Mouse (Mus musculus) frontal cortex, postnatal 25 days (tissue): ENCODE measurements at regions not wholly inside any gene's neighbourhood (a gene's known extent, or its start where the extent isn't known, plus 50 kb on each side); places are given as distances from the start of the nearest gene placed in this dataset.
"Not testable (repeated sequence)": the region's sequence is repeated elsewhere in the genome, so short reads cannot be mapped to it uniquely, and the experiment has no call there.

Experiments used
- DNase-seq, 2 experiments: peaks; one replicate each; pipeline ENCODE4 v3.0.0; 2022; ENCODE audit warnings: low spot score in 2 of 2

DNA sequence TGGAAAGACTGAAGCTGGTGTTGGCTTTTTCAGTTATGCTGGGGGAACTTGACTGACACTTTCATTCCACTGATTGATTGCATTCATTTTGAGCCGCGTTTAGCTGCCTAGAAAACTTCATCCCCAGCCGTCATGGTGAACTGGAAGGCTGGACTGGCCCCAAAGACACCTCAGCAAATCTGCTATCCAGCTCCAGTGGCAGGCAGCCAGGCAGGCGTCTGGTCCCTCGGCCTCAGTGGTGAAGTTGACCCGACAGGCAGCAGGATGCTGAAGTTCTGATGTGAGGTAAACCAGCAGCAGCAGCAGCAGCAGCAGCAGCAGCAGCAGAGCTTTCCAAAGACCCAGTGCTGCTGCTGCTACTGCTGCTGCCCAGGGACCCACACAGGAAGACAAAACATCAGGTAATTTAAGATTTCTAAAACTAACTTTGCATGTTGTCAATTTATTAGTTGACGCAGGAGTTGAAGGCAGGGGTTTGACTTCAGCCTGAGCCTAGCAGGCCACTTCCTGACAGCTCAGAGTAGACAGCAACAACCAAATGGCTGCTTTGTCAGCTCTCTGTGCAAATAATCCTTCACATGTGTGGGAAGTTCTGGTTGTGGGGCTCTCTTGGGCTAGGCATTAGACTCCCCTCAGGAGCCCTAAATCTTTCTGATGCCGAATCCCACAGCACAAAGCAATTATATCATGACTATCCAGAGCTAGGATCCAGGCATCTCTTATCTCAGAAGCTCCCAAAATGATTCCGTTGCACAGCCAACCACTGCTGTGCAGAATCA, 200.4 kb upstream of the Nhs start:
- DNase-seq = no peak

DNA sequence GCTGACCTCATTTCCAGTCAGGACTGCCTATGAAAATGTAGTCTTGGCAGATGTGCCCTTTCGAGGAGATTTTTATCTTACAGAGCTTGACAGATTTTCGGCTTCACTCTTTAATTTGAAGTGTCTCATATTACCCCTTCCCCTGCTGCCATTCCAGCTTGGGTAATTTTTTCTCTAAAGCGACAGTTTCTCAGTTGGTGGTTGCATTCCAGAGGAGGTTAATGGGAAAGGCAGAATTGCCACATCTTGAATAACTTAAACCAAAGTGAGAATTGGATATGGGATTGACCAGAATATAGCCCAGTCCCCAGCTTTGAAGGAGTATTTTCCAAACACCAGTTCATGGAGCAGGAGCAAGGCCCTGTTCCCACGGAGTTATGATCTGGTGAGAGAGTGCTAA, 188.8 kb upstream of the Nhs start:
- no peak for DNase-seq

DNA sequence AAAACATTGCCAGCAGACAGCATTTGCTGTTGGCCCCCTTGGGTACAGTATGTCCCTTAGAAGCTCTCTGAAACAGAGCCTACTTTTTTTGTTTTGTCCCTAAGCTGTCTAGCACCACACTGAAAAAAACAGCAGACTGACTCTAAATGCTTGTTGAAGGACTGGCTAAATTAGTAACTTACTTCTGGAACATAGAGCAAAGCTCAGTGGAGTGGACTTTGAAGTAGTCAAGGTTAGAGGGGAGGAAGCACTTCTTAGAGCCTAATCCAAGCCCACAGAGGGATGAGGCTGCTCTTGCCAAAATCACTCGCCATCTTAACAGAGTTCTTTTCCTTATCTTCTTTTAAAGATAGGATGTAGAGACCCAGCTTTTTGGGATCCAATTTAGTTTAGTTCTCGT, 188.4 kb upstream of the Nhs start:
- DNase-seq = no peak

DNA sequence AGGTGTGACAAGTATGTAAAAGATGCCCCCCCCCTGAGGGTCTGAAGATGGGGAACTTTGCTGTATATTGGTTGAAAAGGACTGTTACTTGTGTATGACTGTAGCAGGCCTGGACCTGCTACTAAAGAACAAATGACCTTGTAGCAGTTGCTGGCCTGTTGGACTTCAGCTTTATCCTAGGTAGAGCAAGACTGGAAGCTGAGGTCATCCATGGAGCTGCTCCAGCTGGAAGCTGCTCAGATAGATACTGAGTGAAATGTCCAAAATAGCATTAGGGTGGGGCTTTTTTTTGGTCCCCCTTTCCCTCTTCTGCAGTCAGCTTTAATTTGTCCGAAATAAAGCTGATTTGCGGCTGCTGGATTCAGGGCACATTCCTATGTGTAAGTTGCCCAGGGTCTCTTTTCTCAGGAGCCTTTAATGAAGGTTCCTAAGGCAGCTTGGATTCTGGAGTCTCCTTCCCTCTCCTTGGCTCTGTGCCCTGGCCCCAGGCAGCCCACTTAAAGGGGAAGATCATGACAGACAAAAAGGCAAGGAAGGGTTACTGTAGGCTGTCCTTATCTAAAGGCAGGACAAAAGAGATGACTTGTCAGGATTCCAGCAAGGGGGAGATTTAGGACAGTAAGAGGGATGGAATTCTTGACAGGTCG, 186.1 kb upstream of the Nhs start:
- DNase-seq = no peak

DNA sequence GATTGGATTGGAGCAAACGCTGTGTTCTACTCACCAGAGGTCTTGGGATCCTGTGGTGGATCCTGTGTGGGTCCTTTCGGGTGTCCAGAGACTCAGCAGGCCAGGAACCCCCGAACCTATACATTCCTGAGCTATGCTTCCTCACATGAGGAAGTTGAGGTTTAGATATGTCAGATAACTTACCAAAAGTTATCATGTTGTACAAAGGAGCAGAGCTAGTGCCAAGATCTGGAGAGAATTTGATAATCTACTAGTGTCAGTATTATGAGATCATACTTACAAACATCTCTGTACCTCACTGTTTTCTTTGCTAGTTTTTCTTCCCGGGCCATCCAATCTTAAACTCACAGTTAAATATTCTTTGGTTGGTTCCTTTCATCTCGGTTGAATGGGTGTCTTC, 172.6 kb upstream of the Nhs start:
- DNase-seq = no peak

DNA sequence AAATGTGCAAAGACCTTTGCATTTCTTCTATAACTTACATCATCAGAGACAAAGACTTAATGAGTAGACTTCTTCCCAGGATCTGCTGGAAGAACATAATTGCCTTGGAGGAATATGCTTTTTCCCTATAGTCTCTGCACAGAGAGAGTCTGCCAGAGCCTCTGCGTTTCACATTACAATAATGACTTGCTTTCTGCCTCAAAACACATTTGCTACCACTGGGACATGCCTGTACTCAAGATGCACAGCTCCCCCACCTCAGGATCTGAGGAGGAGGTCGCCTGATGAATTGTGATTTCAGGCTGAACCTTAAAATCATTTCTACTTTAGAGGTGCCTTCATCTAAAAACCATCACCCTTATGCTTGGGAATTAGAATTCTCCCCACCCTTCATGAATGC, 148.1 kb upstream of the Nhs start:
- no peak for DNase-seq

DNA sequence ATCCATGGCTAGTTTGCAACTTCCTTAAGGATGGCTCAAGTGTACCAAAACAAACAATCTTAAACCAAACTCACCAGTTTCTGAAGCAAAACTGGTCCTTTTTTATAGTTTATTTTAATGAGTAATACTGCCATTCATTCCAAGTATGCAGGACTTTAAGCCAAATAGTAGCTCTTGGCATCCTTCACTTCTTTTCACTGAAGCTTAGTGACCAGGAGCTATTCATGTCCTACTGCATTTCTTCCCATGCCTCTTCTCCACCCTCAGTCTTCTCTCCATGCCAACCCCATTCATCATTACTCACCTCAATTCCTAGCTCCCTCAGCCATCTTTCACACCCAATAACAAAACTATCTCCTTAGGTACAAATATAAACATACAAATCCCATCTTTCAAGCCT, 144.6 kb upstream of the Nhs start:
- no peak for DNase-seq

DNA sequence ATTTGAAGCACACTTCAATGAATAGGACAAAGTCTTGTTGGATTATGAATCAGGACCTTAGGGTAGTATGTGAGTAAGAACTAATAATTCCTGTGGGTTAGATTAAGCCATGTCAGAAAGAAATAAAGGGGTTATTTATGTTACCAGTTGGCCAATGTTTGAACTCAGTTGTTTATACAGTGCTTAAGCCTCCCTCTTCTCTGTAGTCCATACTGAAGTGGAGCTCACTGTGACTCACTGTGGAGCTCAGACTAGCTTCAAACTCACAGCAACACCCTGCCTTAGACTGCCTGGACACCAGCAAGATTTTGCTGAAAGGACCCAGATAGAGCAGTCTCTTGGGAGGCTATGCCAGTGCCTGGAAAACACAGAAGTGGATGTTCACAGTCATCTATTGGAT, 143.3 kb upstream of the Nhs start:
- no peak for DNase-seq

DNA sequence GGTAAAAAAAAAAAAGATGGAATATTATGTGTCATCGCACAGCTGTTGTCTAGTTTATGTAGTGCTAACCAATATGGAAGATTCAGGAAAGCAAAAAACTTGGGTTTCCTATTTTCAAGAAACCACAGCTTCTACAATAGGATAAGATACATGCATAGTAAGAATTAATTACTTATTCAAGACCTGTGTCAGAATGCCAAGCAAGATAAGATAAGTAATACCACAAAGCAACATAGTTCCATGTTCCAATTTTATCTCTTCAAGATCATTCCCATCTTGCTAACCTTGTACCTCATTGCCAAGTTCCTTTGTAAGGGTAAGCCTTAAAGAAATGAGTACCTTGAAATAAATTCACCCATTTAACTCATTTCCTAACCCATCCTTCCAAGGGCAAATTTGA, 131.7 kb upstream of the Nhs start:
- no peak for DNase-seq

DNA sequence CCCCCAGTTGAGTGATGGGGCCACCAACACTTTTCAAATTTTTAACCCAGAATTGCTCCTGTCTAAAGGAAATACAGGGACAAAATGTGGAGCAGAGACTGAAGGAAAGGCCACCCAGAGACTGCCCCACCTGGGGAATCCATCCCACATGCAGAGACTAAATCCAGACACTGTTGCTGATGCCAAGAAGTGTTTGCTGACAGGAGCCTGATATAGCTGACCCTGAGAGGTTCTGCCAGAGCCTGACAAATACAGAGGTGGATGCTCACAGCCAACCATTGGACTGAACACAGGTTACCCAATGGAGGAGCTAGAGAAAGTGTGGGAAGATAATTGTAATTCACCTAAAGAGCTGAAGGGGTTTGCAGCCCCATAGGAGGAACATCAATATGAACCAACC, 126.6 kb upstream of the Nhs start:
- DNase-seq = not testable (repeated sequence)

DNA sequence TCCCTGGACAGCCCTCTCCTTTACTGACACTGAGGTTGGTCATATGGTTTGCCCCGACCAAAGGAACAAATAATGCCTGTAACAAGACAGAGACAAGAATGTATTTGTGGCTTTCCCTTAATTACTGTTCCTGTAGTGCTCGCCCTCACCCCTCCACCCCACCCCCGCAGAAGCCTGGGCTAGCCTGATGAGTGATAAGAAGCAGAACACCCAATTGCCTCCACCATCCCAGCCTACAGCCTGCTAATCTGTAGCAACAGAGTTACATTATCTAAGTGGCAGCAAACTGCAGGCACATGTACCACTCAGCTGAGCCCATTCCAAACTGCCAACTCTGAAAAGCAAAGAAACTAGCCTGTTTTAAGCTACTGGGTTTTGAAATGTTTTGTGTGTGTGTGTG, 124.7 kb upstream of the Nhs start:
- DNase-seq = no peak

DNA sequence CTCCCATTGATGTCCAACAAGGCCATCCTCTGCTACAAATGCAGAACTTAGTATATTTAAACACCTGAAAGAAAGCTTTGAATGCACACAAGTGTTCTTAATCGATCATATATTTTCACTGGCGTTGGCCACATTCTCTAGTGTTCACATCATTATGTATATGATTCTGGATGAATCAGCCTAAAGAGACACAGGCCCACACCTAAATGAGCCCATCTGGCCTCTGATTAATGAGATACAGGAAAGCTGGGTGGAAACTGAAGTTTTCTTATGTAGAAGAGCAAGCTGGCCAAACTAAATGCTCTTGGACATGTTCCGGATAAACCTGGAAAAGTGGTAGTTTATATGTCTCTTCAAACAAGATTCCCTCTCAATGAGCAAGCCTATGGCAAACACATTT, 123.2 kb upstream of the Nhs start:
- DNase-seq = no peak

DNA sequence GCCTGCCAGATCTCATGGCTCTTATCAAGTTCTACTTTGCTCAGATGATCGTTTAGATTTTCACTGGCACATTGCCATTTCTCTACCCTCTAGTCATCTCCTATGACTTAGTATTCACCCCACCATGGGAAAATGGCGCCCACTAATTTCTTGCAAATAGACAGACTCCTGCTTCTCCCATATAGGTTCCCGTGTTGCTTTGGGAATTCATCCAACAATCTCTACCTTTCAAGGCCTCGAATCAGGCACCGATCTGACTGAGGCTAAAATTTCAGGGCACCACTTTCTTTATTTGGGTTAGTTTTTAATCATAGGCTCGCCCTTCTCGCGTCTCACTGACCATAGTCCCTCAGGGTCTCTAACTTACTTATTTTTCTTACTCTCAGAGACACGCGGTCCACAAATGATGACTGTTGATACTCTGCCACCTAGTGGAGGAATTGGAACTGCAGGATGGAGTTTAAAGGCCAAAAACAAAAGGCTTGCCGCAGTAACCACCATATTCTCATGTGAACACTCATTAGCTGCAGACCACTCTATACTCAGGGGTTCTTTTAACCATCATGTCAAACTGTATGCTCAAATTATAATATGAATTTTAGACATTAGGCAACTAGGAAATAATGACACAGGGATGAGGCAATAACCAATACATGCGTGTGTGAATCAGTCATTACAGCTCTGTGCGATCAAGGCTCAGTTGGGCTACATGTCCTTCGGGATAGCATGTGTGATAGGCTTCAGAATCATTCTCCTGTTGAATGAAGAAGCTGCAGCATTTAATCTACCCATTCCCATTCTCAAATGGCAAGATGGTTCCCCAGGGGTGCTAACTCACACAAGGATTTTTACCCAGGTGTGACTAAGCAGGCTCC, 119.5 kb upstream of the Nhs start:
- DNase-seq = peak; percentile 3 to 46

DNA sequence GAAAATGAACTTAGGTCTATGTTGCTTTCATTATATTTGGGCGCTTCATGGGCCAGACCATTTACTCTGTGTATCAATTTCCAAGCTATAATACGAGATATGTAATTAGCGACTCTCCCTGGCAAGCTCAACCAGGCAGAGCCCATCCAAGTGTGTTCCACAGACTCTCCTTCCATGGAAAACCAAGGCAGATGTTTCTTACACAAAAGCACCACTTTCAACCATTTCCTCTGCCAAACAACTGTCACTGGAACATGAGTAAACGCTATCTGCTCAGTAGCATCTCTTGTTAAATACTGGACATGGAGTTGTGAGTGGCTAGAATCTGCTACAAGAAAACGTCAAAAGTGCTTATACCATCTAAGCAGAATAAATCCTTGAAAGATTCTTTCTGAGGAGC, 115.1 kb upstream of the Nhs start:
- no peak for DNase-seq

DNA sequence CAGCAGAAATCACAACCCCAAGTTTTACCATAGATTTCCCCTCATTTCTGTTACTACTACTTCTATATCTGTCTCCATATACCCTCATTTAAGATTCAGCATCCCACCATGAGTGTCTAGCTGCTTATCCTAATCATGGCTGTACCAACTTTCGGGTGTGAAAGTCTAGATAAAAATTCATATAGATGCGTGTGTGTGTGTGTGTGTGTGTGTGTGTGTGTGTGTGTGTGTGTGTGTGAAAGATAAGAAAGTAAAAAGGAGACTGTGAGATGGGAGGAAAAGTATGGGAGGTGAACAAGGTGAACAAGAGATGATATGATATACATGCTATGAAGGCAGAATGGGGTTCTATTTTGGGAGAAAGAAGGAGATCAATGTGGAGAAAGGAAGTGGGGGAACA, 111.7 kb upstream of the Nhs start:
- no peak for DNase-seq

DNA sequence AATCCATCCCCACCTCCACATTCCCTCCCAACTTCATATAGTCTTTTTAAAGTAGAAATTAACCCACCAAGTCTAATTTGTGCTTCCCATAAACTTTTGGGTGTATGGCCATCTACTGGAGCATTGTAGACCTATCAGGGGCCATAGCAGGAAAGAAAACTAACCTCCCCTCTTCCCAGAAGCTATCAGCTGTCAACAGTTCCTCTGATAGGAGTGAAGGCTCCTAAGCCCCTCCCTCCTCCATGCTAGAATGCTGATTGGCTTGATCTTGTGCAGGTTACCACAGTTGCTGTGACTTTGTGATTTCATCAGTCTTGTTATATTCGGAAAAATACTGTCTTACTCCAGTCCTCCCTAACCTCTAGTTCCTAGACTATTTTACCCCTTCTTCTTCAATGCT, 109.4 kb upstream of the Nhs start:
- DNase-seq = no peak

DNA sequence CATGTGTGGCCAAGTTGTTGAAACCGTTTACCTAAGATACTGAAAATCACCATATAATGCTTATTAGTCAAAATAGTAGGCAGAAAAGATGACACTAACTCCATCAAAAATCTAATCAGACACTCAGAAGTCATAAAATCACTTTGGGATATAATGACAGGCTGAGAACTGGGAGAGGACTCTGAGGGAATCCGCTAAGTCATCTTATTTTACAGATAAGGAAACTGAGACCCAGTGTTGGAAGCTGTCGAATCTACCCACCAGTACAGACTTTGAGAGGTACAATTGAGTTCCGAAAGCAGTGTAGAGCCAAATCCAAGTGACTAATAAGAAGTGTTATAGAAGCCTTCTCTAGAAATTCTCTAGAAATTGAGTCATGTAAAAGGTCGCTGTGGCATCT, 108.6 kb upstream of the Nhs start:
- DNase-seq = no peak

DNA sequence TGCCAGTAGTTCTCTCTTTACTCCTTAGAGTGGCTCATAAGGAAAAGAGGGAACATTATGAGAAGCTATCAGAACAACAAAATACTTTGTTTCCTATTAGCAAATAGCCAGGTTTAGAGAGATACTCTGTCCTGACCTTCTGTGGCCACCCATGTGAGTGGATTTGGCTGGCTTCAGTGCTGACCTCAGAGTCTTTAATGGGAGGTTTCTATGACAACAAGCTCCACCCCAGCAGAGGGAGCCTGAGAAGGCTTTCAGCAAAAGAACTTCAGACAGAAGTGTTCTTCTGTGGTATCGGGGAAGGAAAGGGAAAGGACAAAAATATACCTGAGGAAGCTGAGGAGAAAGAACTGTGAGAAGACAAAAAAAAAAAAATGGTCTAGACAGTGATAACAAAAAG, 108.1 kb upstream of the Nhs start:
- DNase-seq = no peak

DNA sequence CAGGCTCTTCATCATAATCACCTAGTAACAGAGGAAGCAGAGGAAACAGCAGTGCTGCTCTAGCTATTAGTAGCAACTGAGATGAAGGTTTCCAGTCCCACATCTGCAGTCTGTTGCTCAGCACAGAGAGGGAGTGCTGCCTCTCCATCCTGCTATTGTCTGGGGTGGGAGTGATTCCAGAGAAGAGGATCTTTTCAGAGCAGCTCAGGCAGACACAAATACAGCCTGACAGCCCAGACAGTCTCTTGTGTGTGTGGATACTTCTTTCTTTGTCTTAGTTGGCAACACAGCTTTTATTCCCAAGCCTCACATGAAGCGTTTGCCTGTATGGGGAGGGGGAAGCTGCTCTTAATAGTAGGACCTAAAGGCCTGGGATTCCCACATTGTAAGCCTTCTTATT, 107.2 kb upstream of the Nhs start:
- DNase-seq = no peak

DNA sequence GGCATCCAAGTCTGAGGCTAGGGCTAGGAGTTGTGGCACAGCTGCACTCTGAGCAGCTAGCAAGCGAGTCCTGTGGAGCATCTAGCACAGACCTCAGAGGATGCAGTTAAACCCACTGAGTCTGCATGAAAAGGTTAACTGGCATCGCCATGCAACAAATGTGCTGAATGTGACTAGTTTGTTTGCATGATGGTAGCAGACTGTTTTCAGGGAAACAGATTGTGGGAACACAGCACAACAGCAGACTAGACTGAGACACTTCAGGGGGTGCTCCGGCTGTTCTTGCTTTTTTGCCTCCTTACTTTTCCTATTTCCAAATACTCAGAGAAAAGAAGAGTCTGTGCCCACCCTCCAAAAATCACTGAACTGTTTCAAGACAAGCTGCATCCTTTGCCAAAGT, 97.9 kb upstream of the Nhs start:
- DNase-seq = no peak

DNA sequence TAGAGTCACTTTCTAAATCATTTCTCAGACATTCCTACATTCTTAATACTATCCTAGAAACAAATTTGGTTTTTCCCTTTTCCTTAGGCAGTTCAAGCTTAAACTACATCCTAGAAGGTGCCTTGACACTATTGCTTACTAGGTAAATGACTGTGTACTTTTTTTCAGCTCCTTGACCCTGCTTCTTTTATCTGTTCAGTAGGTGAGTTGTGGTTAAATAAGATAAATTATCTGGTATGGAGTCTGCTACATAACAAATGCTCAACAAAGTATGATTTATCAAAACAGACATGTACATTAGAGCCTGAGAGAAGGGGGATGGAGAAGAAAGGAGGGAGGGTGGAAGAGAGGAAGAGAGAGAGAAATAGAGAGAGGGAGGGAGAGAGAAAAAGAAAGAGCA, 96.3 kb upstream of the Nhs start:
- no peak for DNase-seq

DNA sequence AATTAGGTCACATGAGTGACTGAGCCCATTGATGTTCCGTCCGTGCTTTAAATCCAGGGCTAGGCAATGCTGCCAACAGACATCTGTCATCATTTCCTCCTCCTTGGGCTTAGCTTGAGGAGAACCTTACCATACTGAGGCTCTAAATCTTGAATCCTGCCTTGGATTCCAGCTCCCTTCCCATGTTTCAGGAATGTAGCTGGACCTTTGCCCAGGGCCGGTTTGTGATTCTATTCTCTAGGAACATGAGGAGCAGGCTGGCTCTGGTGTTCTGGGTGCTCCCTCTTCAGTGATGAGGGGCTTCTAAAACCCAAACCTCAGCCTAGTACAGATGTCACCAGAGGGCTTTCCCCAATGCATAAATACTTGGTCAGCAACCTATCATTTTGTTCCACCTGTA, 81.8 kb upstream of the Nhs start:
- DNase-seq = no peak

DNA sequence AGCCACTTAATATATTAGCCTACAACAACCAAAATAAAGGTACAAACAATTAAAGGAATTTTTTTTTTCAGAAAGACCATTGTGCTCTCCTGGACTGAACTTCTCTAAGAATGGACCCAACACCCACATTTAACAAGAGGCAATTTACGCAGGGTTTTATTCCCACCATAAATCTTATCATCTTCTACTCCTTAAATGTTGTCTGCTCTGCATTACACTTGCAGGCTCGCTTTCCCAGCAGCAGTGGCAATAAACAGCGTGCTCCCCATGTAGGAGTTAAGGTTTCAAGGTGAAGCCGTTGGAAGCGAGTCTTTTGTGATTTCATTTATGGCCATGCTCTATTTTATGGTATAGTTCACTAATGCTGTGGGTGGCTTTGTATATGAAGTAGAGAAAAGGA, 76.0 kb upstream of the Nhs start:
- DNase-seq = no peak
